In genomic region chr2:127778451-127778850, GRCm38 (mm10) we compare ENCODE assay signal across 32 mouse cellular contexts. TPM values are rescaled to one million over a fixed set of nuclear protein-coding genes. Genes with fewer than 3 reads are reported as not detected.
"Had no signal": no experiment of that assay in that cellular context is flagged by ENCODE, and none has a peak within 500 bp of the region (broad histone marks: within the 10 kb centered on the region; RNA-seq: fewer than 3 reads in every experiment).

No protein-coding gene starts in this region.

- H3K36me3 ChIP-seq: liver, embryonic 12.5 days; liver, embryonic 13.5 days; liver, embryonic 15.5 days had no signal

- H3K9me3 ChIP-seq: limb, embryonic 10.5 days; limb, embryonic 12.5 days; limb, embryonic 13.5 days; limb, embryonic 15.5 days; liver, embryonic 12.5 days; liver, embryonic 13.5 days; liver, embryonic 15.5 days; lung, embryonic 15.5 days; megakaryocyte, embryonic 14.5 days; midbrain, embryonic 10.5 days; midbrain, embryonic 12.5 days; midbrain, embryonic 13.5 days; midbrain, embryonic 15.5 days had no signal

- H3K4me3 ChIP-seq: limb, embryonic 10.5 days; limb, embryonic 12.5 days; limb, embryonic 13.5 days; limb, embryonic 15.5 days; liver, embryonic 12.5 days; liver, embryonic 13.5 days; liver, embryonic 15.5 days; lung, embryonic 15.5 days; megakaryocyte, embryonic 14.5 days; midbrain, embryonic 10.5 days; midbrain, embryonic 12.5 days; midbrain, embryonic 13.5 days; midbrain, embryonic 15.5 days; myocyte had no signal

- H3K27ac ChIP-seq: limb, embryonic 10.5 days; limb, embryonic 12.5 days; limb, embryonic 13.5 days; limb, embryonic 15.5 days; liver, embryonic 12.5 days; liver, embryonic 13.5 days; liver, embryonic 14.5 days; liver, embryonic 15.5 days; lung, embryonic 15.5 days; macrophage; midbrain, embryonic 10.5 days; midbrain, embryonic 12.5 days; midbrain, embryonic 13.5 days; midbrain, embryonic 15.5 days had no signal

- DNase-seq: left cerebral cortex, postnatal 4 days; liver; liver, embryonic 13.5 days; liver, postnatal 0 days; lung, adult 18-20 months; lung, adult 2 months; lung, embryonic 14.5 days; lung, postnatal 10 days; lung, postnatal 14 days; lung, postnatal 36 days; lung, postnatal 4 days; midbrain, embryonic 14.5 days had no signal

- H3K27me3 ChIP-seq: limb, embryonic 12.5 days; limb, embryonic 13.5 days; limb, embryonic 15.5 days; liver, embryonic 12.5 days; liver, embryonic 13.5 days; liver, embryonic 15.5 days; lung, embryonic 15.5 days; midbrain, embryonic 12.5 days; midbrain, embryonic 13.5 days; midbrain, embryonic 15.5 days had no signal

- H3K4me1 ChIP-seq: limb, embryonic 10.5 days; limb, embryonic 12.5 days; limb, embryonic 13.5 days; limb, embryonic 15.5 days; lung, embryonic 15.5 days had no signal

RNA-seq across cellular contexts. Expression of gene Nphp1, which starts 10.2 kb away (rescaled TPM):
- total RNA-seq: monocyte, adult 5-6 weeks had no signal

RNA-seq across cellular contexts. Expression of gene Mall, which starts 48.7 kb away (rescaled TPM):
- total RNA-seq: liver, adult 2 months; megakaryocyte progenitor cell, adult 5-6 weeks; megakaryocyte, adult 5-6 weeks; megakaryocyte-erythroid progenitor cell, adult 5-6 weeks; monocyte, adult 5-6 weeks had no signal
- polyA plus RNA-seq: liver, embryonic 12.5 days; macrophage; myocyte had no signal
